Mouse (Mus musculus) CH12.LX (cell line): ENCODE data around the gene Mapk8ip3. TPM values are rescaled to one million over a fixed set of nuclear protein-coding genes. Genes with fewer than 3 reads are reported as not detected.

ENCODE experiments used
- DNase-seq: peaks from one replicate; pipeline ENCODE4 v3.0.0-alpha.2; 2013; ENCODE audit errors: extremely low read depth
- H3K27ac ChIP-seq: 2 replicates; pipeline ENCODE4 v1.5.1; 2012; ENCODE audit warnings: low read depth, mild to moderate bottlenecking, control low read depth, moderate library complexity; ENCODE audit not compliant: insufficient read depth
- H3K27me3 ChIP-seq: replicated peaks from 2 replicates; pipeline ENCODE3; 2012; ENCODE audit warnings: inconsistent platforms
- H3K36me3 ChIP-seq, 2 experiments: replicated peaks in 1 of 2; 2 replicates each; pipeline versions ENCODE3 to v1.6.1; 2012; ENCODE audit warnings: inconsistent platforms in 1 of 2, low read length in 1 of 2, mild to moderate bottlenecking in 1 of 2, mixed read lengths in 1 of 2, moderate library complexity in 1 of 2; ENCODE audit not compliant: control insufficient read depth in 1 of 2, insufficient read depth in 1 of 2
- H3K4me1 ChIP-seq, 2 experiments: 2 replicates each; pipeline ENCODE4 v1.6.1; 2012; ENCODE audit warnings: inconsistent platforms in 1 of 2, moderate library complexity in 1 of 2; ENCODE audit not compliant: insufficient read depth in 2 of 2, control insufficient read depth in 1 of 2
- H3K4me2 ChIP-seq: 2 replicates; pipeline ENCODE4 v1.6.1; 2012; ENCODE audit warnings: low read depth, mild to moderate bottlenecking, control low read depth; ENCODE audit not compliant: poor library complexity, insufficient read depth, severe bottlenecking
- H3K4me3 ChIP-seq, 3 experiments: fragments of 150-350 bp in 1 of 3; sonication (generic) in 1 of 3; replicated peaks in 1 of 3; 2 replicates each; pipeline versions ENCODE3 to v1.5.1; 2011 to 2012; ENCODE audit warnings: low read depth in 2 of 3, low read length in 2 of 3, mild to moderate bottlenecking in 2 of 3, moderate library complexity in 2 of 3, control low read depth in 1 of 3, improper control_type of control experiment in 1 of 3, inconsistent platforms in 1 of 3, mixed read lengths in 1 of 3; ENCODE audit not compliant: poor library complexity in 1 of 3
- H3K79me2 ChIP-seq: replicated peaks from 2 replicates; pipeline ENCODE4 v1.6.1; 2012; ENCODE audit warnings: mild to moderate bottlenecking, moderate library complexity; ENCODE audit not compliant: control insufficient read depth, poor library complexity, insufficient read depth, severe bottlenecking; ENCODE audit errors: extremely low read depth
- H3K9ac ChIP-seq: 2 replicates; pipeline ENCODE4 v1.6.1; 2012; ENCODE audit warnings: low read depth, mild to moderate bottlenecking, control low read depth, moderate library complexity; ENCODE audit not compliant: insufficient read depth
- H3K9me3 ChIP-seq: replicated peaks from 2 replicates; pipeline ENCODE3; 2012; ENCODE audit warnings: low read length, inconsistent platforms, mixed read lengths
- BHLHE40 ChIP-seq: IDR thresholded peaks from 2 replicates; pipeline ENCODE4 v1.6.1; 2011; ENCODE audit warnings: mild to moderate bottlenecking, low read depth, low read length, improper control_type of control experiment
- CHD1 ChIP-seq: IDR thresholded peaks from 2 replicates; pipeline ENCODE4 v1.6.1; 2012; ENCODE audit warnings: low read depth, low read length, improper control_type of control experiment, inconsistent platforms
- CHD2 ChIP-seq: IDR thresholded peaks from 2 replicates; pipeline ENCODE4 v1.6.1; 2011; ENCODE audit warnings: low read length, improper control_type of control experiment
- CTCF ChIP-seq, 2 experiments: IDR thresholded peaks in 1 of 2; conservative IDR thresholded peaks in 1 of 2; 2 replicates each; pipeline ENCODE4 v1.5.1; 2011 to 2012; ENCODE audit warnings: low read depth in 2 of 2, low read length in 2 of 2, improper control_type of control experiment in 1 of 2, inconsistent platforms in 1 of 2, mild to moderate bottlenecking in 1 of 2, moderate library complexity in 1 of 2
- ETS1 ChIP-seq: conservative IDR thresholded peaks from 2 replicates; pipeline ENCODE4 v1.6.1; 2012; ENCODE audit warnings: low read depth, mild to moderate bottlenecking, inconsistent platforms, low read length, improper control_type of control experiment, moderate library complexity
- GABPA ChIP-seq: IDR thresholded peaks from 2 replicates; pipeline ENCODE4 v1.6.1; 2012; ENCODE audit warnings: low read depth, low read length, improper control_type of control experiment, inconsistent platforms; ENCODE audit not compliant: insufficient replicate concordance
- IRF4 ChIP-seq: IDR thresholded peaks from 2 replicates; pipeline ENCODE4 v1.6.1; 2014; ENCODE audit warnings: low read depth, mild to moderate bottlenecking, inconsistent platforms, low read length, improper control_type of control experiment
- JUN ChIP-seq: IDR thresholded peaks from 2 replicates; pipeline ENCODE4 v1.6.1; 2011; ENCODE audit warnings: low read depth, mild to moderate bottlenecking, low read length, improper control_type of control experiment, moderate library complexity; ENCODE audit not compliant: insufficient read depth
- JUND ChIP-seq: conservative IDR thresholded peaks from 2 replicates; pipeline ENCODE4 v1.6.1; 2011; ENCODE audit warnings: low read depth, low read length, improper control_type of control experiment
- MAZ ChIP-seq: IDR thresholded peaks from 2 replicates; pipeline ENCODE4 v1.6.1; 2012; ENCODE audit warnings: low read depth, mild to moderate bottlenecking, inconsistent platforms, low read length, improper control_type of control experiment, moderate library complexity
- MEF2A ChIP-seq: IDR thresholded peaks from 2 replicates; pipeline ENCODE4 v1.6.1; 2014; ENCODE audit warnings: low read depth, mild to moderate bottlenecking, inconsistent platforms, low read length, improper control_type of control experiment, borderline replicate concordance
- MXI1 ChIP-seq: IDR thresholded peaks from 2 replicates; pipeline ENCODE4 v1.6.1; 2011; ENCODE audit warnings: mild to moderate bottlenecking, low read depth, low read length, improper control_type of control experiment
- MYC ChIP-seq: IDR thresholded peaks from 2 replicates; pipeline ENCODE4 v1.6.1; 2011; ENCODE audit warnings: low read depth, mild to moderate bottlenecking, improper control_type of control experiment, low read length
- NRF1 ChIP-seq: IDR thresholded peaks from 2 replicates; pipeline ENCODE4 v1.6.1; 2014; ENCODE audit warnings: low read depth, mild to moderate bottlenecking, inconsistent platforms, low read length, improper control_type of control experiment, moderate library complexity
- PAX5 ChIP-seq: IDR thresholded peaks from 2 replicates; pipeline ENCODE4 v1.6.1; 2012; ENCODE audit warnings: low read length, inconsistent platforms, mixed read lengths
- RAD21 ChIP-seq: IDR thresholded peaks from 2 replicates; pipeline ENCODE4 v1.6.1; 2011; ENCODE audit warnings: low read depth, mild to moderate bottlenecking, low read length, improper control_type of control experiment, moderate library complexity
- RCOR1 ChIP-seq: conservative IDR thresholded peaks from 2 replicates; pipeline ENCODE4 v1.6.1; 2012; ENCODE audit warnings: low read depth, mild to moderate bottlenecking, inconsistent platforms, low read length, improper control_type of control experiment
- SMC3 ChIP-seq: IDR thresholded peaks from 2 replicates; pipeline ENCODE4 v1.6.1; 2011; ENCODE audit warnings: low read depth, low read length, improper control_type of control experiment
- UBTF ChIP-seq: IDR thresholded peaks from 2 replicates; pipeline ENCODE4 v1.6.1; 2012; ENCODE audit warnings: low read depth, mild to moderate bottlenecking, inconsistent platforms, low read length, improper control_type of control experiment, moderate library complexity
- USF1 ChIP-seq: IDR thresholded peaks from 2 replicates; pipeline ENCODE4 v1.6.1; 2014; ENCODE audit warnings: low read depth, mild to moderate bottlenecking, inconsistent platforms, low read length, improper control_type of control experiment
- USF2 ChIP-seq: conservative IDR thresholded peaks from 2 replicates; pipeline ENCODE4 v1.6.1; 2011; ENCODE audit warnings: low read depth, low read length, improper control_type of control experiment
- ZC3H11A ChIP-seq: IDR thresholded peaks from 2 replicates; pipeline ENCODE4 v1.6.1; 2012; ENCODE audit warnings: low read depth, mild to moderate bottlenecking, inconsistent platforms, low read length, improper control_type of control experiment
- ZMIZ1 ChIP-seq: IDR thresholded peaks from 2 replicates; pipeline ENCODE4 v1.6.1; 2012; ENCODE audit warnings: low read depth, mild to moderate bottlenecking, inconsistent platforms, low read length, improper control_type of control experiment
- ZNF384 ChIP-seq: IDR thresholded peaks from 2 replicates; pipeline ENCODE4 v1.6.1; 2012; ENCODE audit warnings: low read depth, low read length, improper control_type of control experiment, inconsistent platforms
- dilution Hi-C: fragments of 300-500 bp; cut with MboI; formaldehyde crosslinking; loops from 2 replicates; pipeline ENCODE4 v1.14.3; 2020; ENCODE audit warnings: low sequenced_read_pairs; ENCODE audit not compliant: extremely low pct_unique_long_range_greater_than_20kb, extremely low pct_ligation_motif_present
- in situ Hi-C: fragments of 300-500 bp; cut with MboI; formaldehyde crosslinking; loops from 3 replicates; pipeline ENCODE4 v1.14.3; 2019; ENCODE audit warnings: low sequenced_read_pairs, low pct_ligation_motif_present, low pct_unique_long_range_greater_than_20kb, mixed read lengths
- polyA plus RNA-seq: library from polyadenylated mRNA; unstranded; fragments of >175 nt; gene quantifications from 2 replicates; pipeline ENCODE4 v1.2.1, GENCODE M21; 2012; ENCODE audit warnings: low read depth; ENCODE audit not compliant: insufficient read length
- total RNA-seq, 2 experiments: library from RNA; depleted of rRNA; stranded (reverse); fragments of 300-350 nt in 1 of 2; fragments of >200 nt in 1 of 2; gene quantifications; 2 replicates each; pipeline ENCODE4 v1.2.3; 2012 to 2014

Gene Mapk8ip3
- total and polyA plus RNA-seq, 3 experiments, result 14.5 to 44.0 (median 34.1) TPM

DNA sequence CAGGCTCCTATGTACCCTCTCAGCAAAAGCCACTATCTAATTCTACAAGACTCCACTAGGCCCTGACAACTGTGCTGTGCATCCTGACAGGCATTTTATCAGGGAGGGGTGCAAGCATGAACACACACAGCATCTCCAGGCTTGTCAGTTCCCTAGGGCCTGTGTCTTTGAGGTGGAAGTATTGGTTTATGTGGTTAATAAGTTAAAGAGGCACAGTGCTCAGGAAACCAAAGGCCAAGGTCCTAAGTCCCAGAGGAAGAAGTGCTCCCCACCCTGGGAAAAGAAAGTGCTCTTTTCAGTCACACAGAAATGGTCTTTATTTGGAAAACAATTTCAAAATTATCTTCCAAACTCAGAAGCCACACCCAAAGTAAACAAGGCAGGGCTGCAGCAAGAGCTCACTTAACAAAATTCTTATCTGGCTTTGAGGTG, 88.2 kb downstream of the Mapk8ip3 start:
- TF ChIP-seq USF1, result no peak
- no peak for TF ChIP-seq JUN
- no peak for TF ChIP-seq UBTF
- TF ChIP-seq MYC, result no peak
- TF ChIP-seq USF2, result no peak
- TF ChIP-seq CTCF (conservative IDR thresholded peaks at IDR 0.05 in 1 of 2, IDR thresholded peaks at IDR 0.05 in 1 of 2; ENCODE audit: low read depth in 2 of 2, low read length in 2 of 2), result no peak
- no peak for TF ChIP-seq IRF4
- no peak for TF ChIP-seq MEF2A
- TF ChIP-seq ZC3H11A, result no peak
- no peak for TF ChIP-seq MXI1
- no peak for TF ChIP-seq MAZ
- TF ChIP-seq CHD2, result no peak
- no peak for TF ChIP-seq NRF1
- dilution Hi-C loops, result no loop called here
- in situ Hi-C loops, result no loop called here
- H3K9ac ChIP-seq, result no peak overlapping the region; the same call in 1 of the 2 replicates
- no peaks in the 10 kb centered on the region for H3K79me2 ChIP-seq
- H3K4me1 ChIP-seq, result peaks cover 0 to 25% of the 10 kb centered on the region in 2 experiments; a peak in 2 of 4 replicates
- H3K27ac ChIP-seq, result no peak overlapping the region
- peaks cover 10% of the 10 kb centered on the region for H3K27me3 ChIP-seq
- peaks cover 8 to 16% of the 10 kb centered on the region in 2 experiments for H3K36me3 ChIP-seq
- H3K9me3 ChIP-seq, result no peaks in the 10 kb centered on the region
- H3K4me2 ChIP-seq, result peak overlapping the region; percentile 42
- peak overlapping the region in 2 of 3 experiments; percentile 74 to 75 for H3K4me3 ChIP-seq
- no peak for DNase-seq

DNA sequence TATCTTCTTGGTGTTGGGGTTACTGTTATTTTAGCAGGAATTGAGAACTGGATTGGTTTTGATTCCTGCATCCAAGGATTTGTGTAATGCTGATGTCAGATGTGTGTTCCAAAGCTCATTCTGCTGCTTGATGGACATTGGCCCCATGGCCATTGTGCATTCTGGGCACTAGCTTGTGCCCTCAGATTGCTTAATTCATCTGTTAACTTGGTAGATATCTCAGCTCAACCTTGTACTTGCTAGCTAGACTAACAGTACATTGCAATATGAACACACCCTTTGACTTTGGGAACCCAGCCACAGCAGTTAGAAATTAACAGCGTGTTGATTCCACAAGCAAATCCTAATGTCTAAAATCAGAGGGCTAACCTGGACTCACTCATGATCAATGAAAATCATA, 89.4 kb downstream of the Mapk8ip3 start:
- Histone ChIP-seq H3K4me3 (no peak overlapping the region), H3K9me3 (no peaks in the 10 kb centered on the region), H3K4me1 (peaks cover 0 to 25% of the 10 kb centered on the region in 2 experiments; a peak in 2 of 4 replicates)
- dilution Hi-C loops, result no loop called here
- TF ChIP-seq JUND, result no peak
- no peak for TF ChIP-seq RCOR1
- no peak for TF ChIP-seq ZNF384
- TF ChIP-seq IRF4, result no peak
- TF ChIP-seq BHLHE40, result no peak
- no peak for TF ChIP-seq SMC3
- TF ChIP-seq GABPA, result no peak
- no peak for TF ChIP-seq PAX5
- no peak for TF ChIP-seq JUN
- no peak for TF ChIP-seq MAZ
- TF ChIP-seq ETS1, result no peak
- no peak for TF ChIP-seq CHD1
- TF ChIP-seq RAD21, result no peak
- no peak for TF ChIP-seq ZMIZ1
- no peak for TF ChIP-seq CHD2
- TF ChIP-seq, all 38 proteins: peak for 0
- Histone ChIP-seq H3K27ac (no peak overlapping the region), H3K27me3 (peaks cover 10% of the 10 kb centered on the region), H3K79me2 (no peaks in the 10 kb centered on the region), H3K9ac (no peak overlapping the region), H3K4me2 (no peak overlapping the region), H3K36me3 (peaks cover 0 to 5% of the 10 kb centered on the region in 2 experiments)
- in situ Hi-C loops, result no loop called here
- DNase-seq, result no peak
